ENCODE assay signal across 23 mouse cellular contexts in genomic region chr13:98744679-98745078, GRCm38 (mm10). TPM values are rescaled to one million over a fixed set of nuclear protein-coding genes. Genes with fewer than 3 reads are reported as not detected.
DNase-seq lines count a peak whose midpoint lies in the region; ATAC-seq and TF ChIP-seq lines count a peak whose summit lies in the region.
"Had no signal": no experiment of that assay in that cellular context is flagged by ENCODE, and none has a peak within 500 bp of the region (broad histone marks: within the 10 kb centered on the region; RNA-seq: fewer than 3 reads in every experiment).

No protein-coding gene starts in this region.

- no peak overlapping the region for H3K4me3 ChIP-seq in intestine, embryonic 15.5 days (replicated peaks)
- no peak overlapping the region for H3K4me3 ChIP-seq in intestine, postnatal 0 days (ENCODE audit: low read depth, low read length)
- H3K4me3 ChIP-seq in liver, embryonic 15.5 days (replicated peaks), result no peak overlapping the region
- no peak overlapping the region for H3K4me3 ChIP-seq in stomach, embryonic 15.5 days (replicated peaks)
- H3K4me3 ChIP-seq: embryonic facial prominence, embryonic 12.5 days; forebrain, embryonic 15.5 days; heart, embryonic 10.5 days had no signal

- H3K4me2 ChIP-seq in intestine, embryonic 15.5 days (replicated peaks), result no peak overlapping the region
- no peak overlapping the region for H3K4me2 ChIP-seq in intestine, postnatal 0 days (replicated peaks; ENCODE audit: low read depth)
- no peak overlapping the region for H3K4me2 ChIP-seq in liver, embryonic 15.5 days
- H3K4me2 ChIP-seq in stomach, embryonic 15.5 days, result no peak overlapping the region
- H3K4me2 ChIP-seq: embryonic facial prominence, embryonic 12.5 days; forebrain, embryonic 15.5 days had no signal

- peaks cover 11% of the 10 kb centered on the region for H3K36me3 ChIP-seq in intestine, embryonic 15.5 days
- H3K36me3 ChIP-seq in intestine, postnatal 0 days (ENCODE audit: control insufficient read depth, insufficient read depth), result peaks cover 28% of the 10 kb centered on the region
- H3K36me3 ChIP-seq in liver, embryonic 15.5 days (replicated peaks), result peaks cover 72% of the 10 kb centered on the region
- H3K36me3 ChIP-seq in stomach, embryonic 15.5 days, result peaks cover 12% of the 10 kb centered on the region

- no peak overlapping the region for H3K9ac ChIP-seq in intestine, embryonic 15.5 days
- H3K9ac ChIP-seq in intestine, postnatal 0 days (ENCODE audit: low read depth, low read length), result no peak overlapping the region
- no peak overlapping the region for H3K9ac ChIP-seq in liver, embryonic 15.5 days
- no peak overlapping the region for H3K9ac ChIP-seq in stomach, embryonic 15.5 days
- H3K9ac ChIP-seq: embryonic facial prominence, embryonic 12.5 days; forebrain, embryonic 15.5 days had no signal

- peak; percentile 92 for ATAC-seq in intestine, embryonic 15.5 days
- peak; percentile 93 for ATAC-seq in intestine, postnatal 0 days
- ATAC-seq in liver, embryonic 15.5 days (ENCODE audit: insufficient read depth), result peak; percentile 40; the same call in 1 of the 2 replicates
- peak; percentile 60; the same call in 1 of the 2 replicates for ATAC-seq in stomach, embryonic 15.5 days (ENCODE audit: insufficient read depth, low FRiP score, low read depth)
- no peak for ATAC-seq in megakaryocyte, adult 5-6 weeks (ENCODE audit: poor library complexity, severe bottlenecking)
- ATAC-seq: forebrain, embryonic 15.5 days had no signal

- WGBS in intestine, embryonic 15.5 days, result 49% methylated on average over 1 of the region's 1 CpGs
- 40% methylated on average over 1 of the region's 1 CpGs for WGBS in intestine, postnatal 0 days
- WGBS in liver, embryonic 15.5 days (ENCODE audit: insufficient replicate concordance), result 21% methylated on average over 1 of the region's 1 CpGs
- 57% methylated on average over 1 of the region's 1 CpGs for WGBS in stomach, embryonic 15.5 days

- no peaks in the 10 kb centered on the region for H3K27me3 ChIP-seq in intestine, embryonic 15.5 days (replicated peaks)
- H3K27me3 ChIP-seq in intestine, postnatal 0 days (replicated peaks; ENCODE audit: control insufficient read depth, insufficient read depth, low read length), result no peaks in the 10 kb centered on the region
- H3K27me3 ChIP-seq in liver, embryonic 15.5 days, result no peaks in the 10 kb centered on the region
- H3K27me3 ChIP-seq in stomach, embryonic 15.5 days (replicated peaks), result no peaks in the 10 kb centered on the region
- H3K27me3 ChIP-seq: embryonic facial prominence, embryonic 12.5 days; forebrain, embryonic 15.5 days had no signal

- H3K4me1 ChIP-seq in intestine, embryonic 15.5 days (replicated peaks), result no peaks in the 10 kb centered on the region
- no peaks in the 10 kb centered on the region for H3K4me1 ChIP-seq in intestine, postnatal 0 days (replicated peaks; ENCODE audit: control insufficient read depth, insufficient read depth, low read length)
- H3K4me1 ChIP-seq in liver, embryonic 15.5 days (replicated peaks), result peaks cover 14% of the 10 kb centered on the region
- H3K4me1 ChIP-seq in stomach, embryonic 15.5 days, result no peaks in the 10 kb centered on the region
- H3K4me1 ChIP-seq: embryonic facial prominence, embryonic 12.5 days; forebrain, embryonic 15.5 days; heart, embryonic 10.5 days had no signal

- no peak for TF ChIP-seq CTCF in intestine, postnatal 0 days (IDR thresholded peaks at IDR 0.05; ENCODE audit: low read depth)

- no peaks in the 10 kb centered on the region for H3K9me3 ChIP-seq in intestine, embryonic 15.5 days
- H3K9me3 ChIP-seq in intestine, postnatal 0 days (ENCODE audit: control insufficient read depth), result no peaks in the 10 kb centered on the region
- no peaks in the 10 kb centered on the region for H3K9me3 ChIP-seq in liver, embryonic 15.5 days (replicated peaks)
- no peaks in the 10 kb centered on the region for H3K9me3 ChIP-seq in stomach, embryonic 15.5 days
- H3K9me3 ChIP-seq: embryonic facial prominence, embryonic 12.5 days; forebrain, embryonic 15.5 days; heart, embryonic 10.5 days had no signal

- DNase-seq in embryo, embryonic 9.5 days (ENCODE audit: extremely low spot score), result no peak
- DNase-seq in cerebellum, adult 8-10 months, result no peak
- DNase-seq in lung, adult 18-20 months, result no peak
- DNase-seq: adrenal gland, adult 2 months; adrenal gland, postnatal 25 days; cerebellum, adult 18-20 months; cerebellum, postnatal 10 days; embryo, embryonic 11 days; gastrocnemius, postnatal 10 days; heart, adult 18-20 months; heart, postnatal 10 days; heart, postnatal 4 days had no signal

- H3K27ac ChIP-seq in intestine, embryonic 15.5 days, result 0 out of 2 replicates have a peak overlapping the region, but pooled peaks have one; percentile 8
- H3K27ac ChIP-seq in intestine, postnatal 0 days (ENCODE audit: low read depth, low read length), result 0 out of 2 replicates have a peak overlapping the region, but pooled peaks have one; percentile 22
- no peak overlapping the region; the same call in 1 of the 2 replicates for H3K27ac ChIP-seq in liver, embryonic 15.5 days (replicated peaks)
- no peak overlapping the region for H3K27ac ChIP-seq in stomach, embryonic 15.5 days
- H3K27ac ChIP-seq: embryonic facial prominence, embryonic 12.5 days; forebrain, embryonic 15.5 days; heart, embryonic 10.5 days had no signal

RNA-seq across cellular contexts. Expression of gene Tmem171, which starts 50.0 kb away (rescaled TPM):
- 28.9 and 31.8 TPM in 2 replicates for polyA plus RNA-seq in intestine, embryonic 15.5 days (2015; fragmentation: Nextera tagmentation; extraction: Ambion mirVana)
- polyA plus RNA-seq in intestine, postnatal 0 days (2015; fragmentation: Nextera tagmentation; extraction: Ambion mirVana), result 48.6 and 56.7 TPM in 2 replicates
- polyA plus RNA-seq in liver, embryonic 15.5 days (2015; fragmentation: Nextera tagmentation; extraction: Ambion mirVana), result 0.15 and 0.22 TPM in 2 replicates
- 8.4 and 13.7 TPM in 2 replicates for polyA plus RNA-seq in stomach, embryonic 15.5 days (2015; fragmentation: Nextera tagmentation; extraction: Ambion mirVana)
- total RNA-seq in megakaryocyte, adult 5-6 weeks (2015), result not detected in 2 replicates
- total RNA-seq in megakaryocyte, adult 5-6 weeks (2017), result 0.45 TPM in 1 of 2 replicates, not detected in the other
- total RNA-seq: adrenal gland, postnatal 25 days; ES-E14; gastrocnemius, postnatal 4 days had no signal
- polyA plus RNA-seq: embryonic facial prominence, embryonic 12.5 days; forebrain, embryonic 11.5 days; forebrain, embryonic 15.5 days had no signal

Comparison
In these comparisons a context has a peak if more than half of its experiments do, and no peak if none do; other contexts are left out.
1. H3K27ac ChIP-seq: peak in intestine, embryonic 15.5 days (single experiment) and intestine, postnatal 0 days (single experiment); none in liver, embryonic 15.5 days (single experiment) and stomach, embryonic 15.5 days (single experiment).